Mouse (Mus musculus): Measurements from ENCODE around the gene Col4a4. TPM values are rescaled to one million over a fixed set of nuclear protein-coding genes. Genes with fewer than 3 reads are reported as not detected.

Col4a4 gene
- polyA plus RNA-seq, 1 experiment from 2014 or later: 0.22 TPM

DNA sequence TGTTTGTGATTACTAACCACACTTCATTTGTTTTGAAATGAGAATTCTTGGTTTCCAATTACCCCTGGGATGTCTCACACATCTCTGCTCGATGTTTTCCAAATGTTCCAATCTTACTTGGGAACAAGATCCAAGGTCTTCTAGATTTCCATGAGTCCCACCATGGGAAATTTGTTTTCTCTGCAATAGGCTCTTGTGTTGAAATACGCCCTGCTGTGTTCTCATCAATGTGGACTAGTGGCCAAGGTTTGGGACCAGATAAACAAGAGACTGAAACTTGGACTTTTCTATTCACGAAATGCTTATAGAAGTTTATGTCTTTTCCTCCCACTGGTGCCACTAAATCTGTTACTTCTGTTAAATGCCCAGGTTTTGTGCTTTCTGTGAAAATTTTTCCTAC is 11.0 kb downstream of the Col4a4 start:
- Histone ChIP-seq H3K27ac (replicated peaks) (no peak overlapping the region), H3K4me1 (no peaks in the 10 kb centered on the region), H3K9me3 (no peaks in the 10 kb centered on the region), H3K27me3 (no peaks in the 10 kb centered on the region), H3K36me3 (no peaks in the 10 kb centered on the region), H3K9ac (replicated peaks) (no peak overlapping the region), H3K4me3 (no peak overlapping the region), H3K4me2 (replicated peaks) (no peak overlapping the region)
- WGBS: 95% methylated on average over 3 of the region's 3 CpGs
- no peak for ATAC-seq (replicated peaks)

- WGBS: 72% methylated on average over 1 of the region's 1 CpGs
Observed at GRCm38 (mm10) chr1:82571758-82572157, 14.9 kb downstream of the Col4a4 start.

GRCm38 (mm10) chr1:82569405-82569804 is 17.2 kb downstream of the Col4a4 start:
- Histone ChIP-seq H3K4me1 (no peaks in the 10 kb centered on the region), H3K9me3 (no peaks in the 10 kb centered on the region), H3K4me2 (replicated peaks) (no peak overlapping the region), H3K9ac (replicated peaks) (no peak overlapping the region), H3K27me3 (no peaks in the 10 kb centered on the region), H3K36me3 (no peaks in the 10 kb centered on the region), H3K4me3 (no peak overlapping the region), H3K27ac (replicated peaks) (no peak overlapping the region)
- ATAC-seq (replicated peaks): no peak
- WGBS: 93% methylated on average over 4 of the region's 4 CpGs

More at GRCm38 (mm10) chr1:82571758-82572157, 14.9 kb downstream of the Col4a4 start:
- no peak for ATAC-seq (replicated peaks)
- Histone ChIP-seq H3K27ac (replicated peaks) (no peak overlapping the region), H3K9me3 (no peaks in the 10 kb centered on the region), H3K4me1 (no peaks in the 10 kb centered on the region), H3K4me2 (replicated peaks) (no peak overlapping the region), H3K4me3 (no peak overlapping the region), H3K9ac (replicated peaks) (no peak overlapping the region), H3K36me3 (no peaks in the 10 kb centered on the region), H3K27me3 (no peaks in the 10 kb centered on the region)

GRCm38 (mm10) chr1:82560223-82560622 is 26.4 kb downstream of the Col4a4 start:
- Histone ChIP-seq H3K27me3 (no peaks in the 10 kb centered on the region), H3K9me3 (no peaks in the 10 kb centered on the region), H3K27ac (replicated peaks) (no peak overlapping the region), H3K9ac (replicated peaks) (no peak overlapping the region), H3K4me3 (no peak overlapping the region), H3K4me2 (replicated peaks) (no peak overlapping the region), H3K36me3 (no peaks in the 10 kb centered on the region), H3K4me1 (no peaks in the 10 kb centered on the region)
- no peak for ATAC-seq (replicated peaks)
- WGBS: 82% methylated on average over 4 of the region's 4 CpGs

DNA sequence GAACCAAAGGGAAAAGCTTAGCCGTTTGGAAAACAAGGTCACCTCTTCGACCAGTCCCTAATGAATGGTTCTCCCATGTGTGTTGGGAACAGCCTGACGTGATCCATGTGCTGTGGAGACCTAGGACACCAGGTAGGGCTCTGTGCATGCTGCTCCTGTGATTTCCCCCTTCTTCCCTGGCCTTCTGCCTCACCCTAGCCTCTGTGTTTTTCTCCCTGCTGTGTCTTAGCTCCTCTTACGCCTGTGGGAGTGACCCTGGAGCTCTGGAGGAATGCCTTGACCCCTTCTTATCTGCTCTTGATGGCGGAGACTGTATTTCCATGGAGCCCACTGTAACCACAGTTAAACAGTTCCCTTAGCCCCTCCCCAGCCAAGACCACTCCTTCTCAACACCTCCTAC is 31.8 kb downstream of the Col4a4 start:
- Histone ChIP-seq H3K4me3 (no peak overlapping the region), H3K9me3 (no peaks in the 10 kb centered on the region), H3K4me1 (no peaks in the 10 kb centered on the region), H3K4me2 (replicated peaks) (no peak overlapping the region), H3K9ac (replicated peaks) (no peak overlapping the region), H3K27me3 (no peaks in the 10 kb centered on the region), H3K36me3 (no peaks in the 10 kb centered on the region), H3K27ac (replicated peaks) (no peak overlapping the region)
- WGBS: 80% methylated on average over 5 of the region's 5 CpGs
- ATAC-seq (replicated peaks): peak; percentile 53; the same call in 1 of the 2 replicates

- Histone ChIP-seq H3K27me3 (no peaks in the 10 kb centered on the region), H3K9ac (replicated peaks) (no peak overlapping the region), H3K4me1 (no peaks in the 10 kb centered on the region), H3K4me2 (replicated peaks) (no peak overlapping the region), H3K36me3 (no peaks in the 10 kb centered on the region), H3K4me3 (no peak overlapping the region), H3K9me3 (no peaks in the 10 kb centered on the region), H3K27ac (replicated peaks) (no peak overlapping the region)
- peak; percentile 86 for ATAC-seq (replicated peaks)
- WGBS: 45% methylated on average over 6 of the region's 6 CpGs
Observed at GRCm38 (mm10) chr1:82554443-82554850, 32.2 kb downstream of the Col4a4 start.

DNA sequence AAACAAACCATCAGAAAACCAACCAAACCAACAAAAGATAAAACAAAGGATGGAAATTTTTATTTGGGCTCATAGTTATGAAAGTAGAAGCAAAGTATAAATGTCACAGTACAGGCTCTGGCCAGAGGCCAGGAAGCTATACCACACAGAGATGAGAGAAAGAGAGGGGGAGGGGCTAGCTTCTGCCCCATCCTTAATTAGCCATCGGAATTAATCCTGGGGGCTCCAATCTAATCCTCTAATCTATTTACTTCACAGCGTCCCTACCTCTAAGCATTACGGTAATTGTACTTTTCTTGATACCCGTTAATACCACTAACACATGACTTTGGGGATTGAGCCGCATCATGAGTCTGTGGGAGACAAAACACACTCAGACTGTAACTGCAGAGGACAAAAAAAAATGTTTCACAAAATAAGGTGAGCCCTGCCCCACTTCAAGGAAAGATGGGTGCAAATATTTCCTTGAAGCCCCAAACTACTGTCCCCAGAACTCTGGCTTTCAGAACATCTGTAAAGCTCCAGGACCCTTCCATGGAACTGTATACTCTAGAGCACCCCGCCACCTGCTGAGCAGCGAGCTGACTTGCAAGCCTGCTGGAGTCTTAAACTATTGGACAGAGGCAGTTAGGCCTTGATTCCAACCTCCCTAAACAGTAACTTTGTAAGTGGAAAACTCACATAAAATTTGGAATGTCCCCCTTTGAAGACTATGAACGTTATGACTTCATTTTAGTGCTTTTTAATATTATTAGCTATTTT is 41.3 kb downstream of the Col4a4 start:
- Histone ChIP-seq H3K4me2 (replicated peaks) (no peak overlapping the region), H3K9ac (replicated peaks) (no peak overlapping the region), H3K4me3 (no peak overlapping the region), H3K27me3 (no peaks in the 10 kb centered on the region), H3K36me3 (no peaks in the 10 kb centered on the region), H3K4me1 (peaks cover 6% of the 10 kb centered on the region), H3K27ac (replicated peaks) (no peak overlapping the region), H3K9me3 (no peaks in the 10 kb centered on the region)
- ATAC-seq (replicated peaks): no peak
- WGBS: 47% methylated on average over 8 of the region's 8 CpGs

DNA sequence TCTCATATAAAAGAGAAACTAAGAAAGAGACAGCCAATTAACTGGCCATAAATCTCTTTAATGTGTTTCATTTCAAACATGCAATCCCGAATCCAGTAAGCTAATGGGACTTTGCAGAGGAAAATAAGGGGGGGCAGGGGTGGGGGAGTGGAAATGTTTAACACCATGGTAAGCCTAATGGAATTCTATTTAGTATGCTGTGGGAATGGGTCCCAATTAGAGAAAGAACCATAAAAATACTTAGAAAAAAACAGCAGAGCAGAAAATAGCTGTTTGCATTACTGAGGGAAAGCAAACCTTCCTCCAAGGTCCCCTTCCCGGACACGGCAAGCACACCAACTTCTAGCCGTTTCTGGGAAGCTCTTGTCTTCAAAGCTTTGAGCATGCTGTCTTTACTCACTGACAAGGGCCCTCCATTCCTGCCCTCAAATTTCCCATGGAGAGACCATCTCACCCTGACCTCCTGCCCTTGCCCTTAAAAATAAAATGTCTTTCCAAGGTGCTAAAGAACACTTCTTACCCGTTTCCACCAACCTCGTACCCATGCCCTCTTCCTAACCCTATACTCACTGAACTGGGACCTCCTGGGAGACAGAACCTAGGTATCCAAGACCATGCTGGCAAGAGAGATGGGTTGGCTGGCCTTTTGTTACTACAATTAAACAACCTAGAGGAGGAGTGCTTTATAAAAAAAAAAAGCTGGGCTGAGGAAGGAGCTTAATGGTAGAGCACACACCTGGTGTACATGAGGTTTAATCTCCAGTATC is 42.0 kb downstream of the Col4a4 start:
- H3K27me3 ChIP-seq: no peaks in the 10 kb centered on the region
- 22% methylated on average over 6 of the region's 6 CpGs for WGBS
- no peak overlapping the region for H3K9ac ChIP-seq (replicated peaks)
- ATAC-seq (replicated peaks): peak; percentile 68
- no peak overlapping the region for H3K4me3 ChIP-seq
- no peaks in the 10 kb centered on the region for H3K9me3 ChIP-seq
- H3K4me1 ChIP-seq: peaks cover 6% of the 10 kb centered on the region
- no peaks in the 10 kb centered on the region for H3K36me3 ChIP-seq
- H3K27ac ChIP-seq (replicated peaks): no peak overlapping the region
- no peak overlapping the region for H3K4me2 ChIP-seq (replicated peaks)

GRCm38 (mm10) chr1:82543934-82544333 is 42.7 kb downstream of the Col4a4 start:
- Histone ChIP-seq H3K27me3 (no peaks in the 10 kb centered on the region), H3K27ac (replicated peaks) (0 out of 2 replicates have a peak overlapping the region, but pooled peaks have one; percentile 9), H3K9me3 (no peaks in the 10 kb centered on the region), H3K4me1 (peaks cover 6% of the 10 kb centered on the region), H3K4me3 (no peak overlapping the region), H3K4me2 (replicated peaks) (no peak overlapping the region), H3K36me3 (no peaks in the 10 kb centered on the region), H3K9ac (replicated peaks) (no peak overlapping the region)
- ATAC-seq (replicated peaks): no peak
- WGBS: 50% methylated on average over 2 of the region's 2 CpGs

DNA sequence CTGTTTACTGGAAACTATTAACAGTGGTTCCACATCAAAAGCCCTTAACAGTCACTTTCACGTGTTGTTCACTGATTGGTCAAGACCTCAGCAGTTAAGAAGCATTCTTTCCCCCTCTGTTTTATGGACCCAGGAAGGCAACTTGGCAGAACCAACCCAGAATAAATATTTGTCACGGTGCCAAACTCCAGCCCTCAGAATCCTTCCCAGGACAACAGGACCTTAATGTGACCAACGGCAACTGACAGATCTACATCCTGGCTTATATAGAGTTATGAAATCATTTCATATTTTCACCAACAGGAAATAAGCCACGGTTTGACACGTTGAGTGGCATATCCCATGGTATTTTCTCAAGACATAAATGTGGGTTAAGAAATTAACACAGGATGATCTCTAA is 46.6 kb downstream of the Col4a4 start:
- Histone ChIP-seq H3K4me2 (replicated peaks) (no peak overlapping the region), H3K27ac (replicated peaks) (no peak overlapping the region), H3K9me3 (no peaks in the 10 kb centered on the region), H3K4me1 (peaks cover 12% of the 10 kb centered on the region), H3K4me3 (no peak overlapping the region), H3K9ac (replicated peaks) (no peak overlapping the region), H3K27me3 (no peaks in the 10 kb centered on the region), H3K36me3 (no peaks in the 10 kb centered on the region)
- 91% methylated on average over 5 of the region's 5 CpGs for WGBS
- no peak for ATAC-seq (replicated peaks)

GRCm38 (mm10) chr1:82537848-82538247 is 48.8 kb downstream of the Col4a4 start:
- Histone ChIP-seq H3K27ac (replicated peaks) (no peak overlapping the region), H3K4me1 (peaks cover 6% of the 10 kb centered on the region; the same call in 1 of the 2 replicates), H3K36me3 (no peaks in the 10 kb centered on the region), H3K27me3 (no peaks in the 10 kb centered on the region), H3K4me2 (replicated peaks) (no peak overlapping the region), H3K9ac (replicated peaks) (no peak overlapping the region), H3K4me3 (no peak overlapping the region), H3K9me3 (no peaks in the 10 kb centered on the region)
- WGBS: 83% methylated on average over 3 of the region's 3 CpGs
- ATAC-seq (replicated peaks): no peak

- Histone ChIP-seq H3K4me1 (peaks cover 6% of the 10 kb centered on the region; the same call in 1 of the 2 replicates), H3K9me3 (no peaks in the 10 kb centered on the region), H3K4me2 (replicated peaks) (no peak overlapping the region), H3K4me3 (no peak overlapping the region), H3K9ac (replicated peaks) (no peak overlapping the region), H3K27me3 (no peaks in the 10 kb centered on the region), H3K36me3 (no peaks in the 10 kb centered on the region), H3K27ac (replicated peaks) (0 out of 2 replicates have a peak overlapping the region, but pooled peaks have one; percentile 4)
- ATAC-seq (replicated peaks): peak; percentile 75
- WGBS: 35% methylated on average over 6 of the region's 6 CpGs
Observed at GRCm38 (mm10) chr1:82536515-82537174, 50.0 kb downstream of the Col4a4 start.
